Mouse (Mus musculus) layer of hippocampus, postnatal 36 days (tissue): ENCODE results near the gene L3mbtl3. TPM values are rescaled to one million over a fixed set of nuclear protein-coding genes. Genes with fewer than 3 reads are reported as not detected.

ENCODE experiments used
- DNase-seq, 2 experiments: peaks; one replicate each; pipeline ENCODE4 v3.0.0; 2022
- microRNA-seq, 2 experiments: library from miRNA; unstranded; fragments of <30 nt; microRNA quantifications; one replicate each; pipeline ENCODE4 v1.2.0; 2021
- total RNA-seq, 2 experiments: library from RNA; stranded (reverse); gene quantifications; 2 replicates each; pipeline ENCODE4 v1.2.3; 2021

The L3mbtl3 gene
- total RNA-seq, 2 experiments from 2014 or later: 19.4 to 21.7 TPM

GRCm38 (mm10) chr10:26239090-26239489 lies 136.7 kb downstream of the L3mbtl3 start:
- no peak for DNase-seq

DNA sequence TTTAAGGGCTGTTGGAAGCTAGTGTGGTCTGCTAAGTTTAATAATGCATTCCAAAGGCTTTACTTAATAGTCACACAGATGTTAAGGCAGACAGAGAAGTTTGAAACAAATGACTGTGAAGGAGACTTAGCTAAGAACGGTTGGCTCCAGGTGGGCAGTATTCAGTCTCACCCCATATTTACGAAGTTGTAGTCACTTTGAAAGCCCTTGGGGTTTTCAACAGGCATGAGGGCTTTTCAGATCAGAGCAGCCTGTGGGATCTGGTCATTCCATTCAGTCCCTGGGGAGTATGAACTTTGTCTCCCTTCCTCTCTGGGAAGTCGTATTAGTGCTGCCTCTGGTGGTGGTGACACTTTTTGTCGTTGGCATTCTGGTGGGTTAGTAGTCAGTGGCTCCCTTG lies 137.2 kb downstream of the L3mbtl3 start:
- DNase-seq: no peak

DNA sequence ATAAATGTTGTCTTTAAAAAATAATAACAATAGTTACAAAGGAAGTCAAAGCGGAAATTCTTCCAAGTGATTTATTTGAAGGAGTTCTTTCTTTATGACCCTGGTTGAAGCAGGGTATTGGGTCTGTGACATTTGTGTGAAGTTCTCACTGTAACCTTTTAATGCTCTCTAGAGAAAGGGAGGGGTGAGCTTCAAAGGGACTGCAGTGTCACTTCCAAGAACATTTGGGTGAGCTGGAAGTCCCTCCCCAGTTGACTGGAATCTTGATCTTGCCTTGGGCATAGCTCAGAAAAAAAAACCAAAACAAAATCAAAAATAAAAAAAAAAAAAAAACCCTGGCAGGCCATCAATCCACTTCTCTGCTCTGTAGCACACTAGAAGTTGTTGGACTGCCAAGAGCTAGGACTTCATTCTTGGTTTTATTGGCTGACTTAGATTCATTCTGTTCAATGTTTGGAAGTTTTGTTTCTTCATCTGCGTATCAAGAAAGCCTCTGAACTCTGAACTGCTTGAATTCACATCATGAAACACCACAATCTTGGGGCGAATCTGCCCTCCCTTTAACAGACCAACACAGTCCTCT lies 143.6 kb downstream of the L3mbtl3 start:
- DNase-seq: no peak

DNA sequence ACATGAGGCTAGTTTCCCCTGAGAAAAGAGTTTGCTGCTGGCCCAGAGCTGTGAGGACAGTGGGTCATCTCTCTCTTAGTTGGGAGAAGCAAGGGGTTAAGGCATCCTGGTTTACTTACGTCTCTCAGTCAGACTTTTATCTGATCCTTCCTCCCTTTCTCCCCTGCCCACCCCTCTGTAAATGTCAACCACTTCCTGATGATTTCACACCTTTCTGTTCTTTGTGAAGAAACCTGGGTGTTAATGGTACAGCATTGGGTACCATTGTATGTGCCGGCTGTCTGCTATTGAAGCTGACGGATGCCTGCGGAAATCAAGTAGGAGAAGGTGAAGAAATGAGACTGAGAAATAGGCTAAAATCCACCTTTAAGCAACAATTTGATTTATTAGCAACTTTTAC lies 146.3 kb downstream of the L3mbtl3 start, which contains the start of gene Samd3:
TSS of gene Samd3 (plus strand) at position 220 of the 400 bp plus-strand sequence.
- DNase-seq: no peak

- DNase-seq: no peak
Measured at GRCm38 (mm10) chr10:26228187-26228586, 147.6 kb downstream of the L3mbtl3 start.

DNA sequence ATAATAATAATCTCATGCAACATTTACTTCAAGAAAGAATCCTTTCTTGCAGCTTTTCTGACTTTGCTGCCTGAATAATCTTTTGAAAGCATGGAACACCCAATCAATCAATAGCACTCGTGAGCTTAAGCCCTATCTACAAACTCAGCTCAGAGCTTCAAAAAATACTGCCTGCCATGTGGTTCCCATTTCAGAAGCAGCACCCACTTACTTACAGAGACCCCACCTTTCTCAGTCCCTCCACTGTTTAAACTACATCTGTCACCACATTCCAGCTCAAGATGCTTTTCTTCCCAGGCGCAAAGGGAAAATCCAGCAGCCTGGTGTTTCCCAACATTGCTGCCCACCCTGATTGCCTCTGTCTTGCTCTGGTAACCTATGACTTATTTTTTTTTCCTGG lies 149.0 kb downstream of the L3mbtl3 start:
- DNase-seq: no peak

DNA sequence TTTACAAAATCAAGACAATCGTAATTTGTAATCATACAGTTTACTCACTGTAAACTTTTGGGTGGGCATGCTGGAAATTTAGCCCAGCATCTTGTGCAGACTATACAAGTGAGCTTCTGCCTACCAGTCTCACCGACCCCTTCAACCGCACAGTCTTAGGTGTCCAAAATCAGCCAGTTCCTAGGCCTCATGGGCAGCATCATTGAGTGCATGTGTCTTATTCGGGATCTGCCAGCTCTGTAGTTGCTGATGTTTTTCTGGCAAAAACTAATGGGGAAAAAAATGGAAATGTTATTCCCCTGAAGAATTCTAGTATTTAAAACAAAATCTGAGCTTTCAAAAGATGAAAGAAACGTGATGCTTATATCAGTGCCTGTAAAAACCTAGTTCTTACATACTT lies 149.5 kb downstream of the L3mbtl3 start:
- no peak for DNase-seq

Small RNAs within 50 kb of the gene (microRNA-seq; reads per million reads assigned to microRNA genes)
- 0 reads per million in 2 experiments for gene Gm27754

Other genes starting within 250 kb of the L3mbtl3 start
- gene Samd3, start 146.3 kb downstream of the L3mbtl3 start, total RNA-seq: not detected